Mouse (Mus musculus) kidney, embryonic 14.5 days (tissue): ENCODE data around the gene Jmjd8. TPM values are rescaled to one million over a fixed set of nuclear protein-coding genes. Genes with fewer than 3 reads are reported as not detected.

Experiments
- microRNA-seq: library from miRNA; unstranded; fragments of <30 nt; microRNA quantifications from one replicate; pipeline ENCODE4, GENCODE M21; 2016
- polyA plus RNA-seq: library from polyadenylated mRNA; unstranded; fragments of >200 nt; fragmentation: Nextera tagmentation; extraction: Ambion mirVana; gene quantifications from 2 replicates; pipeline ENCODE4 v1.2.1, GENCODE M21; 2014

The Jmjd8 gene
- polyA plus RNA-seq, 1 experiment from 2014 or later = 45.7 TPM

Small RNA genes lying within 50 kb of the gene (microRNA-seq; reads per million reads assigned to microRNA genes)
- 0.84 reads per million for gene Mir3082
- not detected for gene Mir6966

Other genes starting within 250 kb of the Jmjd8 start
- gene Lmf1, start 249.8 kb upstream of the Jmjd8 start, polyA plus RNA-seq = 21.3 and 29.8 TPM in 2 replicates
- 0.50 and 1.5 TPM in 2 replicates for gene Gng13, start 111.7 kb upstream of the Jmjd8 start, polyA plus RNA-seq
- gene Chtf18, start 101.4 kb upstream of the Jmjd8 start, polyA plus RNA-seq = 17.3 and 26.0 TPM in 2 replicates
- 21.6 and 22.1 TPM in 2 replicates for gene Rpusd1, start 101.2 kb upstream of the Jmjd8 start, polyA plus RNA-seq
- not detected in 2 replicates for gene Mslnl, start 92.8 kb upstream of the Jmjd8 start, polyA plus RNA-seq
- 2.6 and 3.3 TPM in 2 replicates for gene Msln, start 74.5 kb upstream of the Jmjd8 start, polyA plus RNA-seq
- 25.3 and 27.3 TPM in 2 replicates for gene Narfl, start 55.1 kb upstream of the Jmjd8 start, polyA plus RNA-seq
- gene Haghl, start 43.2 kb upstream of the Jmjd8 start, polyA plus RNA-seq = 75.4 and 75.6 TPM in 2 replicates
- 0.32 and 0.41 TPM in 2 replicates for gene Ccdc78, start 42.3 kb upstream of the Jmjd8 start, polyA plus RNA-seq
- 90.2 and 111 TPM in 2 replicates for gene Fam173a, start 36.0 kb upstream of the Jmjd8 start, polyA plus RNA-seq
- gene AC134908.4, start 33.2 kb upstream of the Jmjd8 start, polyA plus RNA-seq = not detected in 2 replicates
- gene Metrn, start 31.7 kb upstream of the Jmjd8 start, polyA plus RNA-seq = 8.2 and 28.6 TPM in 2 replicates
- gene Fbxl16, start 19.8 kb upstream of the Jmjd8 start, polyA plus RNA-seq = 1.1 and 1.3 TPM in 2 replicates
- gene Wdr24, start 5.2 kb upstream of the Jmjd8 start, polyA plus RNA-seq = 21.4 and 32.0 TPM in 2 replicates
- gene Stub1, start 4.5 kb downstream of the Jmjd8 start, polyA plus RNA-seq = 350 and 425 TPM in 2 replicates
- 2.0 and 2.5 TPM in 2 replicates for gene Rhbdl1, start 8.4 kb downstream of the Jmjd8 start, polyA plus RNA-seq
- 1.7 and 2.6 TPM in 2 replicates for gene Gm20683, start 12.9 kb downstream of the Jmjd8 start, polyA plus RNA-seq
- 13.0 and 21.7 TPM in 2 replicates for gene Rhot2, start 16.0 kb downstream of the Jmjd8 start, polyA plus RNA-seq
- 21.4 and 27.5 TPM in 2 replicates for gene Wdr90, start 32.6 kb downstream of the Jmjd8 start, polyA plus RNA-seq
- gene Mcrip2, start 39.9 kb downstream of the Jmjd8 start, polyA plus RNA-seq = 40.0 and 41.4 TPM in 2 replicates
- gene Mettl26, start 46.2 kb downstream of the Jmjd8 start, polyA plus RNA-seq = 83.9 and 85.3 TPM in 2 replicates
- gene Wfikkn1, start 52.0 kb downstream of the Jmjd8 start, polyA plus RNA-seq = 0.99 and 1.2 TPM in 2 replicates
- 17.2 and 20.4 TPM in 2 replicates for gene Rab40c, start 90.9 kb downstream of the Jmjd8 start, polyA plus RNA-seq
- gene Pigq, start 116.1 kb downstream of the Jmjd8 start, polyA plus RNA-seq = 51.5 and 77.2 TPM in 2 replicates
- gene Nhlrc4, start 116.1 kb downstream of the Jmjd8 start, polyA plus RNA-seq = 0.28 and 0.43 TPM in 2 replicates
- gene A930017K11Rik, start 123.7 kb downstream of the Jmjd8 start, polyA plus RNA-seq = 2.8 and 4.4 TPM in 2 replicates
- gene Capn15, start 156.9 kb downstream of the Jmjd8 start, polyA plus RNA-seq = 27.1 and 35.3 TPM in 2 replicates
- 15.0 and 24.2 TPM in 2 replicates for gene Rab11fip3, start 240.7 kb downstream of the Jmjd8 start, polyA plus RNA-seq